ENCODE assay signal across 8 mouse cellular contexts in the genomic region with DNA sequence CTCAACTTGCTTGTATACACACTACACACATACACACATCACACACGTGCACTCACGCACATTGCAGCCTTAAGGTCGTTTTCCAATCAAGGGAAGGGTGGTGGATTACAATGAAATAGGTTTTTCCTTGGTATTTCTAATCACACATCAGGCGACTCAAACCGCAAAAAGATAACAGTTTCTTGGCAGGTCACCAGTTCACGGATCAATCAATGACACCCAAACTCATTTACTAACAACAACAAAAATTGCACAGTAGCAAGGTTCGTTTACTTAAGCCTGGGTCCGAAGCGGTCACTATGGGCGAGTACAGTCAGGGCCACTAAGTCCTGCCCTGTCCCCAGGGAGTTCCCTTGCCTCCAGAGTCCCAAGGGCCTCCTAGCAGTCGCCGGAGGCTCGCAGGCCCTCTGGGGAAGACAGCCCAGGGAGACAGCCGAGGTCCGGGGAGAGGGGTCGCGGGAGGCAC. TPM values are rescaled to one million over a fixed set of nuclear protein-coding genes. Genes with fewer than 3 reads are reported as not detected.
A peak's percentile ranks its signal among the peaks of the same experiment; 100 is the strongest.
DNase-seq lines count a peak whose midpoint lies in the region; ATAC-seq and TF ChIP-seq lines count a peak whose summit lies in the region.

No protein-coding gene starts in this region.

- no peaks in the 10 kb centered on the region for H3K36me3 ChIP-seq in kidney, embryonic 14.5 days (ENCODE audit: control insufficient read depth, insufficient read depth, low read length)
- H3K36me3 ChIP-seq in hindbrain, embryonic 15.5 days = no peaks in the 10 kb centered on the region
- no peaks in the 10 kb centered on the region for H3K36me3 ChIP-seq in midbrain, embryonic 14.5 days (ENCODE audit: control insufficient read depth, insufficient read depth, low read length)

- 4% methylated on average over 17 of the region's 17 CpGs for WGBS in kidney, embryonic 14.5 days
- WGBS in hindbrain, embryonic 15.5 days = 3% methylated on average over 17 of the region's 17 CpGs
- WGBS in midbrain, embryonic 14.5 days = 3% methylated on average over 17 of the region's 17 CpGs

- peak overlapping the region; percentile 73; the same call in 1 of the 2 replicates for H3K27ac ChIP-seq in kidney, embryonic 14.5 days (ENCODE audit: low read depth, low read length)
- peak overlapping the region; percentile 72 for H3K27ac ChIP-seq in bone marrow macrophage, adult 2 months (ENCODE audit: insufficient read depth, low read depth, low read length)
- H3K27ac ChIP-seq in hindbrain, embryonic 15.5 days (replicated peaks) = peak overlapping the region; percentile 86
- peak overlapping the region; percentile 77 for H3K27ac ChIP-seq in midbrain, embryonic 14.5 days (replicated peaks; ENCODE audit: low read depth, low read length)

- H3K4me3 ChIP-seq in kidney, embryonic 14.5 days (ENCODE audit: low read length) = peak overlapping the region; percentile 76
- H3K4me3 ChIP-seq in bone marrow macrophage, adult 2 months (ENCODE audit: insufficient read depth, low read length) = peak overlapping the region; percentile 67
- H3K4me3 ChIP-seq in hindbrain, embryonic 15.5 days = peak overlapping the region; percentile 98
- peak overlapping the region; percentile 93 for H3K4me3 ChIP-seq in midbrain, embryonic 14.5 days (replicated peaks; ENCODE audit: low read depth, low read length)

- H3K9me3 ChIP-seq in kidney, embryonic 14.5 days (ENCODE audit: control insufficient read depth, low read length) = no peaks in the 10 kb centered on the region
- H3K9me3 ChIP-seq in hindbrain, embryonic 15.5 days = no peaks in the 10 kb centered on the region
- no peaks in the 10 kb centered on the region for H3K9me3 ChIP-seq in midbrain, embryonic 14.5 days (ENCODE audit: control insufficient read depth, low read length)

- H3K27me3 ChIP-seq in kidney, embryonic 14.5 days (ENCODE audit: control insufficient read depth, insufficient read depth, low read length) = no peaks in the 10 kb centered on the region
- H3K27me3 ChIP-seq in hindbrain, embryonic 15.5 days = no peaks in the 10 kb centered on the region
- no peaks in the 10 kb centered on the region for H3K27me3 ChIP-seq in midbrain, embryonic 14.5 days (ENCODE audit: control insufficient read depth, insufficient read depth, low read length)

- peak overlapping the region; percentile 79 for H3K4me2 ChIP-seq in kidney, embryonic 14.5 days (replicated peaks; ENCODE audit: low read depth, low read length)
- H3K4me2 ChIP-seq in hindbrain, embryonic 15.5 days = peak overlapping the region; percentile 83
- H3K4me2 ChIP-seq in midbrain, embryonic 14.5 days (ENCODE audit: low read length) = peak overlapping the region; percentile 90

- no peak for TF ChIP-seq POLR2A in bone marrow macrophage, adult 2 months (IDR thresholded peaks at IDR 0.05; ENCODE audit: borderline replicate concordance, low read depth, low read length)

- peak overlapping the region; percentile 89 for H3K9ac ChIP-seq in kidney, embryonic 14.5 days (ENCODE audit: low read depth, low read length)
- peak overlapping the region; percentile 94 for H3K9ac ChIP-seq in hindbrain, embryonic 15.5 days
- peak overlapping the region; percentile 82 for H3K9ac ChIP-seq in midbrain, embryonic 14.5 days (replicated peaks; ENCODE audit: low read length)

- TF ChIP-seq CTCF in bone marrow macrophage, adult 2 months (IDR thresholded peaks at IDR 0.05; ENCODE audit: low read depth, low read length) = no peak

- no peak for DNase-seq in kidney, adult 8-10 months
- no peak for DNase-seq in midbrain, embryonic 14.5 days
- no peak for DNase-seq in adrenal gland, postnatal 25 days
- DNase-seq in spleen, postnatal 14 days (ENCODE audit: low spot score in 2 of 2) = no peak
- DNase-seq in kidney, postnatal 4 days = no peak

- peaks cover 7% of the 10 kb centered on the region; the same call in 1 of the 2 replicates for H3K4me1 ChIP-seq in kidney, embryonic 14.5 days (ENCODE audit: control insufficient read depth, insufficient read depth, low read length)
- peaks cover 12% of the 10 kb centered on the region for H3K4me1 ChIP-seq in bone marrow macrophage, adult 2 months (ENCODE audit: control insufficient read depth, insufficient read depth, low read length)
- H3K4me1 ChIP-seq in hindbrain, embryonic 15.5 days (replicated peaks) = peaks cover 20% of the 10 kb centered on the region
- H3K4me1 ChIP-seq in midbrain, embryonic 14.5 days (ENCODE audit: control insufficient read depth, insufficient read depth, low read length) = peaks cover 13% of the 10 kb centered on the region

- ATAC-seq in kidney, embryonic 14.5 days (ENCODE audit: low FRiP score, low TSS enrichment) = peak; percentile 81
- ATAC-seq in hindbrain, embryonic 15.5 days (ENCODE audit: low FRiP score, low read depth) = peak; percentile 80
- peak; percentile 68 for ATAC-seq in midbrain, embryonic 14.5 days (ENCODE audit: low FRiP score, low TSS enrichment)

RNA-seq across cellular contexts. Expression of a gene that starts 0.5 kb away (rescaled TPM):
- 12.4 and 31.8 TPM in 2 replicates for polyA plus RNA-seq in kidney, embryonic 14.5 days (2014; fragmentation: Nextera tagmentation; extraction: Ambion mirVana)
- 65.3 and 67.2 TPM in 2 replicates for polyA plus RNA-seq in bone marrow macrophage, adult 2 months (2012; ENCODE audit: insufficient read depth, insufficient read length, missing spikeins)
- polyA plus RNA-seq in hindbrain, embryonic 15.5 days (2015; fragmentation: Nextera tagmentation; extraction: Ambion mirVana) = 24.8 and 26.2 TPM in 2 replicates
- 9.7 and 20.7 TPM in 2 replicates for polyA plus RNA-seq in midbrain, embryonic 14.5 days (2014; fragmentation: Nextera tagmentation; extraction: Ambion mirVana)
- total RNA-seq in adrenal gland, postnatal 25 days (2021) = 247 and 388 TPM in 2 replicates
